Mouse (Mus musculus) cerebellum, postnatal 10 days (tissue): ENCODE measurements around the gene Prkcg.

Experiments
- DNase-seq, 2 experiments: peaks; one replicate each; pipeline ENCODE4 v3.0.0; 2021; ENCODE audit warnings: mixed read lengths in 2 of 2

The Prkcg gene

GRCm38 (mm10) chr7:3323826-3324225, 34.8 kb downstream of the Prkcg start:
- no peak for DNase-seq

- no peak for DNase-seq
Measured at GRCm38 (mm10) chr7:3327961-3328360, 39.0 kb downstream of the Prkcg start.

- DNase-seq: peak; percentile 90 to 91
Measured at GRCm38 (mm10) chr7:3329776-3330546, 41.0 kb downstream of the Prkcg start.

- no peak for DNase-seq
Measured at GRCm38 (mm10) chr7:3331171-3331570, 42.2 kb downstream of the Prkcg start.

GRCm38 (mm10) chr7:3331581-3332223, 42.7 kb downstream of the Prkcg start:
- DNase-seq: peak; percentile 90 to 95

GRCm38 (mm10) chr7:3332224-3332615, 43.2 kb downstream of the Prkcg start:
- DNase-seq: peak; percentile 47 to 59

- peak; percentile 85 to 88 for DNase-seq
Measured at GRCm38 (mm10) chr7:3332619-3333521, 43.9 kb downstream of the Prkcg start, which contains the start of gene Cacng7. Cacng7 (plus strand) TSS chr7:3332955.

- peak; percentile 37 to 51 for DNase-seq
Measured at GRCm38 (mm10) chr7:3333542-3333941, 44.6 kb downstream of the Prkcg start.

- peak; percentile 16 to 19 for DNase-seq
Measured at GRCm38 (mm10) chr7:3336412-3336811, 47.4 kb downstream of the Prkcg start.

- DNase-seq: no peak
Measured at GRCm38 (mm10) chr7:3338286-3338935, 49.4 kb downstream of the Prkcg start.

- DNase-seq: no peak
Measured at GRCm38 (mm10) chr7:3339010-3339409, 50.0 kb downstream of the Prkcg start.

GRCm38 (mm10) chr7:3343861-3344260, 54.9 kb downstream of the Prkcg start:
- no peak for DNase-seq

GRCm38 (mm10) chr7:3345301-3345700, 56.3 kb downstream of the Prkcg start:
- DNase-seq: no peak

- no peak for DNase-seq
Measured at GRCm38 (mm10) chr7:3347366-3348287, 58.6 kb downstream of the Prkcg start.

- DNase-seq: no peak
Measured at GRCm38 (mm10) chr7:3348326-3348725, 59.3 kb downstream of the Prkcg start.

- DNase-seq: no peak
Measured at GRCm38 (mm10) chr7:3349775-3350174, 60.8 kb downstream of the Prkcg start.

GRCm38 (mm10) chr7:3351536-3351935, 62.6 kb downstream of the Prkcg start:
- no peak for DNase-seq

- no peak for DNase-seq
Measured at GRCm38 (mm10) chr7:3354850-3355249, 65.9 kb downstream of the Prkcg start.

GRCm38 (mm10) chr7:3360678-3361077, 71.7 kb downstream of the Prkcg start:
- no peak for DNase-seq

- no peak for DNase-seq
Measured at GRCm38 (mm10) chr7:3365547-3366279, 76.7 kb downstream of the Prkcg start.
